Mouse (Mus musculus) heart, adult 2 months (tissue): ENCODE data around the gene Vps13d.

ENCODE experiments used
- CTCF ChIP-seq: fragments of 200-600 bp; IDR thresholded peaks from 2 replicates; pipeline ENCODE4 v1.8.1; 2022; ENCODE audit warnings: antibody characterized with exemption, mild to moderate bottlenecking, moderate library complexity
- POLR2A ChIP-seq: fragments of 200-500 bp; IDR thresholded peaks from 2 replicates; pipeline ENCODE4 v1.6.1; 2011; ENCODE audit warnings: mild to moderate bottlenecking, low read depth, low read length, control low read depth; ENCODE audit not compliant: insufficient read depth

DNA sequence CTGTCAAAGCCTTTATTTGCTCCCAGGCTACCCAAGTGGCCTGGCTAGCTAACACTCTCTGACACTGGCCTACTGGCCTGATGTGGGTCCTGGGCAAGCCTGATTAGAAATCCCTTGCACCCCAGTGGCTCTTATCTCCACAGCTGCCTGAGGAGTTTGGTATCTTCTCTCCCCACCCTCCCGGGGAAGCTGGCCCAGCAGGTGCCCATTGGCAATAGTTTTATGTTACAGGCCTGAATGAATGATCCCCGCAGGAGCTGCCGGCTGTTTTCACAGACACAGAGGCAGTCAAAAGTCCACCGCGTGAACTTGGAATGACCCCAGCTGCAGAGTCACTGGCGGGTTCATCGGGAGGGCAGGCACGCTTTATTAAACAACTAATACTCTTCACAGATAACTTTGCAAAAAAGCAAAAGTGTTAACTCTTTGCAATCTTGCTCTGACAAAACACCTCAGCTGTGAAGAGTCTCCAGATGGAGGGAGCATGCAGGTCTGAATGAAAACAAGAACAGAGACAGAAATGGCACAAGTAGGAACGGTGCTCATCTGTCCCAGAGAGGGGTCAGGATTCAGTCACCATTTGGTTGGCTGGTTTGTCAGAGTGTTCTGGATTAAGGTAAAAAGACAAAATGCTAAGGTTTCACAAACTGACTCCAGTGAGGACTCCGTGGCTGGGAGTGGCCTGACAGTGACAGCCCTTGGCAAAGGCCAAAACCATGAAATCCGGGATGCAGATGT, 160.1 kb downstream of the Vps13d start:
- no peak for TF ChIP-seq POLR2A
- TF ChIP-seq CTCF = no peak
